Mouse (Mus musculus): ENCODE results near the gene Arhgef25.
"Not testable (repeated sequence)": the region's sequence is repeated elsewhere in the genome, so short reads cannot be mapped to it uniquely, and the experiment has no call there.

- TF ChIP-seq CTCF (IDR thresholded peaks at IDR 0.05; ENCODE audit: low read depth, low read length); POLR2A (IDR thresholded peaks at IDR 0.05; ENCODE audit: borderline replicate concordance, low read depth, low read length): not testable (repeated sequence)
Observed at GRCm38 (mm10) chr10:127152556-127152955, 37.3 kb downstream of the Arhgef25 start.

Data from bone marrow macrophage, adult 2 months (primary cell).